Mouse (Mus musculus) kidney, embryonic 14.5 days (tissue): ENCODE results near the gene Srpx2. TPM values are rescaled to one million over a fixed set of nuclear protein-coding genes. Genes with fewer than 3 reads are reported as not detected.

Experiments
- ATAC-seq: fragments of 200-750 bp; cut with Nextera tagmentation; 2 replicates; pipeline ENCODE4 v1.8.0; 2017; ENCODE audit warnings: moderate number of reproducible peaks, mild to moderate bottlenecking, moderate TSS enrichment, moderate library complexity; ENCODE audit not compliant: low FRiP score, low TSS enrichment
- H3K27ac ChIP-seq: fragments of 300-500 bp; sonication (generic); 2 replicates; pipeline ENCODE4 v1.5.1; 2014; ENCODE audit warnings: low read depth, mild to moderate bottlenecking, low read length, moderate library complexity, mixed read lengths
- H3K27me3 ChIP-seq: fragments of 300-500 bp; sonication (generic); 2 replicates; pipeline ENCODE4 v1.6.1; 2014; ENCODE audit warnings: mild to moderate bottlenecking, low read length; ENCODE audit not compliant: control insufficient read depth, insufficient read depth
- H3K36me3 ChIP-seq: fragments of 300-500 bp; sonication (generic); 2 replicates; pipeline ENCODE4 v1.6.1; 2014; ENCODE audit warnings: low read length, mixed read lengths; ENCODE audit not compliant: control insufficient read depth, insufficient read depth
- H3K4me1 ChIP-seq: fragments of 300-500 bp; sonication (generic); 2 replicates; pipeline ENCODE4 v1.6.1; 2014; ENCODE audit warnings: low read length, mixed read lengths; ENCODE audit not compliant: control insufficient read depth, insufficient read depth
- H3K4me2 ChIP-seq: fragments of 300-500 bp; sonication (generic); replicated peaks from 2 replicates; pipeline ENCODE4 v1.6.1; 2014; ENCODE audit warnings: low read depth, mild to moderate bottlenecking, low read length
- H3K4me3 ChIP-seq: fragments of 300-500 bp; sonication (generic); 2 replicates; pipeline ENCODE4 v1.5.1; 2014; ENCODE audit warnings: mild to moderate bottlenecking, low read length
- H3K9ac ChIP-seq: fragments of 300-500 bp; sonication (generic); 2 replicates; pipeline ENCODE4 v1.6.1; 2014; ENCODE audit warnings: low read depth, mild to moderate bottlenecking, low read length, moderate library complexity
- H3K9me3 ChIP-seq: fragments of 300-500 bp; sonication (generic); 2 replicates; pipeline ENCODE4 v1.6.1; 2016; ENCODE audit warnings: low read length; ENCODE audit not compliant: control insufficient read depth
- WGBS: fragments of 180-500 bp; shearing (Covaris S2); extraction: QIAGEN DNeasy Blood & Tissue Kit; methylation state at CpG from one replicate; pipeline ENCODE4 v1.1.7; 2014; 5-methylcytosine and 5-hydroxymethylcytosine counted together
- polyA plus RNA-seq: library from polyadenylated mRNA; unstranded; fragments of >200 nt; fragmentation: Nextera tagmentation; extraction: Ambion mirVana; gene quantifications from 2 replicates; pipeline ENCODE4 v1.2.1, GENCODE M21; 2014

Gene Srpx2
- polyA plus RNA-seq, 1 experiment from 2014 or later: 1.8 TPM

GRCm38 (mm10) chrX:133926760-133927159 is 18.5 kb downstream of the Srpx2 start:
- Histone ChIP-seq H3K9me3 (no peaks in the 10 kb centered on the region), H3K4me2 (no peak overlapping the region), H3K9ac (no peak overlapping the region), H3K36me3 (no peaks in the 10 kb centered on the region), H3K4me3 (no peak overlapping the region), H3K27me3 (no peaks in the 10 kb centered on the region; the same call in 1 of the 2 replicates), H3K27ac (no peak overlapping the region), H3K4me1 (no peaks in the 10 kb centered on the region)
- ATAC-seq: no peak
- 76% methylated on average over 5 of the region's 5 CpGs for WGBS

- Histone ChIP-seq H3K9ac (no peak overlapping the region), H3K4me3 (no peak overlapping the region), H3K4me2 (no peak overlapping the region), H3K27ac (no peak overlapping the region), H3K36me3 (no peaks in the 10 kb centered on the region), H3K9me3 (no peaks in the 10 kb centered on the region), H3K4me1 (no peaks in the 10 kb centered on the region), H3K27me3 (no peaks in the 10 kb centered on the region)
- 0 out of 2 replicates have a peak, but pooled peaks have one; percentile 20 for ATAC-seq
- 59% methylated on average over 12 of the region's 12 CpGs for WGBS
These were observed 23.2 kb downstream of the Srpx2 start for GRCm38 (mm10) chrX:133931302-133932013.

- no peaks in the 10 kb centered on the region for H3K9me3 ChIP-seq
- H3K4me1 ChIP-seq: no peaks in the 10 kb centered on the region
- 87% methylated on average over 4 of the region's 4 CpGs for WGBS
- H3K36me3 ChIP-seq: no peaks in the 10 kb centered on the region
- H3K4me3 ChIP-seq: no peak overlapping the region
- H3K27me3 ChIP-seq: no peaks in the 10 kb centered on the region
- no peak overlapping the region for H3K27ac ChIP-seq
- no peak for ATAC-seq
- no peak overlapping the region for H3K4me2 ChIP-seq
- H3K9ac ChIP-seq: no peak overlapping the region
These were observed 28.5 kb downstream of the Srpx2 start for GRCm38 (mm10) chrX:133936605-133937225.

DNA sequence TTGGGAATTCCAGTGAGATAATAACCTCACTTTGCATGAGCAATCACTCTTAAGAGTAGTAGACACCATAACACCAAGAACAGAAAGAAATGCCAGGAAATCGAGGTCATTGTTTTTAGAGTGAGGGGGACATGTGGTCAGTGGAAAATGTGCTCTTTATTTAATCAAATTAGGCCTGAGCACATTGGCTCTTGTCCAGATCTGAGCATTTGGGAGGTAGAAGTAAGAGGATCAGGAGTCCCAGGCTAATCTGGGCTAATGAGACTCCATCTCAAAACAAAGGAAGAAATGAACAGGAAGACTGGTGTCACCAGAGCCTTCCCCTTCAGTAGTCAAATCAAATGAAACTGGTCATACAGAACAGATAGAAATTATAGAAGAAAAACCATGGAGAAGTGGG is 31.3 kb downstream of the Srpx2 start:
- WGBS: 76% methylated on average over 1 of the region's 1 CpGs
- Histone ChIP-seq H3K4me1 (no peaks in the 10 kb centered on the region), H3K4me3 (no peak overlapping the region)

GRCm38 (mm10) chrX:133947427-133947826 is 39.2 kb downstream of the Srpx2 start:
- H3K27me3 ChIP-seq: no peaks in the 10 kb centered on the region; the same call in 1 of the 2 replicates
- 37% methylated on average over 3 of the region's 3 CpGs for WGBS
- H3K36me3 ChIP-seq: no peaks in the 10 kb centered on the region
- H3K9ac ChIP-seq: no peak overlapping the region
- H3K27ac ChIP-seq: no peak overlapping the region
- no peak overlapping the region for H3K4me2 ChIP-seq
- H3K9me3 ChIP-seq: no peaks in the 10 kb centered on the region
- H3K4me3 ChIP-seq: no peak overlapping the region
- ATAC-seq: 0 out of 2 replicates have a peak, but pooled peaks have one; percentile 57
- H3K4me1 ChIP-seq: no peaks in the 10 kb centered on the region

More for the DNA sequence above, 31.3 kb downstream of the Srpx2 start:
- no peak for ATAC-seq
- no peak overlapping the region for H3K9ac ChIP-seq
- no peak overlapping the region for H3K27ac ChIP-seq
- H3K36me3 ChIP-seq: no peaks in the 10 kb centered on the region
- no peaks in the 10 kb centered on the region for H3K27me3 ChIP-seq
- no peaks in the 10 kb centered on the region for H3K9me3 ChIP-seq
- H3K4me2 ChIP-seq: no peak overlapping the region

DNA sequence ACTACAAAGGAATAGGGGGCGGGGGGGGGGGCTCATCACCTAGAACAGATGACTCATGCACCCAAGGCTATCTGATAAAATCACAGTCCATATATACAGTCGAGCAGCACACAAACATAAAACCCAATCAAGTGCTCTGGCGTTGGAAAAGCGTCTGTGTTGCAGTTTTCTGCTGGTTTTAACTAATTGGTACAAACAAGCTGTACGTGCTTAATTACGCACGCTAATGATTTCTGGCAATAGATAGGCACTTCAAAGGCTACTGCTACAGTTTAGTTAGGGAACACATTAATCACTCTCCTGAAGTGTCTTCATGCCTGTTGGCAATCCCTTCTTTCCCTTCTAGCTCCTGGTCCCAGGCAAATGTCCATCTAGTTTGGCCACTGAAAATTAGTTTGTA is 46.4 kb downstream of the Srpx2 start:
- H3K4me2 ChIP-seq: no peak overlapping the region
- no peak overlapping the region for H3K9ac ChIP-seq
- no peaks in the 10 kb centered on the region for H3K4me1 ChIP-seq
- H3K27me3 ChIP-seq: no peaks in the 10 kb centered on the region; the same call in 1 of the 2 replicates
- no peak for ATAC-seq
- no peak overlapping the region for H3K27ac ChIP-seq
- no peaks in the 10 kb centered on the region for H3K36me3 ChIP-seq
- 59% methylated on average over 7 of the region's 7 CpGs for WGBS
- no peaks in the 10 kb centered on the region for H3K9me3 ChIP-seq
- H3K4me3 ChIP-seq: no peak overlapping the region

GRCm38 (mm10) chrX:133960617-133961016 is 52.4 kb downstream of the Srpx2 start:
- H3K4me1 ChIP-seq: no peaks in the 10 kb centered on the region
- H3K4me2 ChIP-seq: no peak overlapping the region
- H3K9ac ChIP-seq: no peak overlapping the region
- H3K36me3 ChIP-seq: no peaks in the 10 kb centered on the region
- no peak for ATAC-seq
- WGBS: 76% methylated on average over 2 of the region's 2 CpGs
- H3K4me3 ChIP-seq: no peak overlapping the region
- no peak overlapping the region for H3K27ac ChIP-seq
- no peaks in the 10 kb centered on the region for H3K9me3 ChIP-seq
- no peaks in the 10 kb centered on the region for H3K27me3 ChIP-seq

- Histone ChIP-seq H3K27me3 (no peaks in the 10 kb centered on the region), H3K4me3 (no peak overlapping the region), H3K36me3 (no peaks in the 10 kb centered on the region), H3K9ac (no peak overlapping the region), H3K4me1 (no peaks in the 10 kb centered on the region), H3K9me3 (no peaks in the 10 kb centered on the region), H3K27ac (no peak overlapping the region), H3K4me2 (no peak overlapping the region)
- WGBS: 61% methylated on average over 2 of the region's 2 CpGs
- no peak for ATAC-seq
These were observed 56.4 kb downstream of the Srpx2 start for GRCm38 (mm10) chrX:133964615-133965014.
